Mouse (Mus musculus) liver, embryonic 14.5 days (tissue): ENCODE measurements around the gene N4bp2l1. TPM values are rescaled to one million over a fixed set of nuclear protein-coding genes. Genes with fewer than 3 reads are reported as not detected.

Experiments used
- ATAC-seq: fragments of 200-750 bp; cut with Nextera tagmentation; 2 replicates; pipeline ENCODE4 v1.8.0; 2017; ENCODE audit warnings: moderate number of reproducible peaks, mild to moderate bottlenecking, moderate library complexity; ENCODE audit not compliant: insufficient read depth
- DNase-seq, 3 experiments: peaks; one replicate each; pipeline ENCODE4 v3.0.0-alpha.2; 2012 to 2013; ENCODE audit warnings: low read depth in 3 of 3, low spot score in 3 of 3
- H3K27ac ChIP-seq: fragments of 300-500 bp; sonication (generic); 2 replicates; pipeline ENCODE4 v1.5.1; 2014; ENCODE audit warnings: moderate library complexity, mild to moderate bottlenecking, control low read depth, inconsistent platforms
- H3K27me3 ChIP-seq: fragments of 300-500 bp; sonication (generic); 2 replicates; pipeline ENCODE4 v1.6.1; 2014; ENCODE audit warnings: mild to moderate bottlenecking, low read length, moderate library complexity; ENCODE audit not compliant: control insufficient read depth, insufficient read depth
- H3K36me3 ChIP-seq: fragments of 300-500 bp; sonication (generic); replicated peaks from 2 replicates; pipeline ENCODE4 v1.6.1; 2014; ENCODE audit warnings: low read depth; ENCODE audit not compliant: control insufficient read depth, insufficient read depth
- H3K4me1 ChIP-seq, 2 experiments: fragments of 200-500 bp in 1 of 2; fragments of 300-500 bp in 1 of 2; sonication (generic) in 1 of 2; replicated peaks; 2 replicates each; pipeline ENCODE4 v1.6.1; 2012 to 2014; ENCODE audit warnings: antibody characterized with exemption in 1 of 2, inconsistent platforms in 1 of 2, low read length in 1 of 2; ENCODE audit not compliant: control insufficient read depth in 2 of 2, insufficient read depth in 2 of 2
- H3K4me2 ChIP-seq: fragments of 300-500 bp; sonication (generic); 2 replicates; pipeline ENCODE4 v1.6.1; 2014; ENCODE audit warnings: low read depth, mild to moderate bottlenecking, control low read depth, moderate library complexity
- H3K4me3 ChIP-seq, 2 experiments: fragments of 200-500 bp in 1 of 2; fragments of 300-500 bp in 1 of 2; sonication (generic) in 1 of 2; 2 replicates each; pipeline ENCODE4 v1.5.1; 2012 to 2014; ENCODE audit warnings: low read depth in 2 of 2, low read length in 2 of 2, mild to moderate bottlenecking in 2 of 2, control low read depth in 1 of 2, inconsistent platforms in 1 of 2, moderate library complexity in 1 of 2; ENCODE audit not compliant: insufficient read depth in 1 of 2
- H3K9ac ChIP-seq: fragments of 300-500 bp; sonication (generic); replicated peaks from 2 replicates; pipeline ENCODE4 v1.6.1; 2014; ENCODE audit warnings: mild to moderate bottlenecking, control low read depth, moderate library complexity
- H3K9me3 ChIP-seq: fragments of 300-500 bp; sonication (generic); 2 replicates; pipeline ENCODE4 v1.6.1; 2016; ENCODE audit warnings: low read length, mixed read lengths; ENCODE audit not compliant: control insufficient read depth
- CTCF ChIP-seq: IDR thresholded peaks from 2 replicates; pipeline ENCODE4 v1.5.1; 2016; ENCODE audit warnings: antibody characterized with exemption, low read depth, control low read depth
- EP300 ChIP-seq: IDR thresholded peaks from 2 replicates; pipeline ENCODE4 v1.6.1; 2016; ENCODE audit warnings: antibody characterized with exemption, low read depth
- WGBS: fragments of 180-500 bp; shearing (Covaris S2); extraction: QIAGEN DNeasy Blood & Tissue Kit; methylation state at CpG from one replicate; pipeline ENCODE4 v1.1.7; 2014; ENCODE audit not compliant: insufficient replicate concordance; 5-methylcytosine and 5-hydroxymethylcytosine counted together
- polyA plus RNA-seq, 2 experiments: library from polyadenylated mRNA; depleted of rRNA in 1 of 2; stranded (reverse) in 1 of 2; unstranded in 1 of 2; fragments of >200 nt; fragmentation: Nextera tagmentation in 1 of 2; extraction: Ambion mirVana in 1 of 2; gene quantifications; 2 replicates each; pipeline versions ENCODE4 v1.2.1 to v1.2.3; 2012 to 2014

The N4bp2l1 gene
- polyA plus RNA-seq, 2 experiments: 8.3 to 8.4 TPM

DNA sequence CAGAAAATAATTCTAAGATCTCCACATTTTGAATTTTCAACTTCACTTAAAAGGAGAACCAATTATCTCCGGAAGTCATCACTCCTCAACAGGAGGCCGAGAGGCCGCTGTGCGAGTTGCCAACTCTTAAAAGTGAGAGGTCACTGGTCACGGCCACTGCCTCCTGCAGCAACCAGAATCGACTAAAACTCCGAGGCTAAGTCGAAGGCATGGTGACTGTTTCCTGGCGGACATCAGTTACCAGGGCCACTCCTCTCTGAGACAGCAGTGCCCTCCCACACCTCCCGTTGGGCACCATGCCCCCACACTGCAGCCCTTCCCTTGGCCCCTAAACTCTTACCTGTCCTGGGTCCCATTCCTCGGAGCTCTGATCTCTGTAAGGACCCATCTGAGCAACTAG lies 20.2 kb downstream of the N4bp2l1 start:
- TF ChIP-seq EP300 (no peak), CTCF (no peak)
- no peak overlapping the region for H3K4me2 ChIP-seq
- H3K27me3 ChIP-seq: no peaks in the 10 kb centered on the region
- H3K9ac ChIP-seq: no peak overlapping the region
- no peak overlapping the region for H3K4me3 ChIP-seq
- no peak for DNase-seq
- no peak for ATAC-seq
- H3K9me3 ChIP-seq: no peaks in the 10 kb centered on the region
- peaks cover 6% of the 10 kb centered on the region for H3K36me3 ChIP-seq
- H3K27ac ChIP-seq: no peak overlapping the region
- peaks cover 34 to 43% of the 10 kb centered on the region in 2 experiments for H3K4me1 ChIP-seq
- 78% methylated on average over 11 of the region's 11 CpGs for WGBS

DNA sequence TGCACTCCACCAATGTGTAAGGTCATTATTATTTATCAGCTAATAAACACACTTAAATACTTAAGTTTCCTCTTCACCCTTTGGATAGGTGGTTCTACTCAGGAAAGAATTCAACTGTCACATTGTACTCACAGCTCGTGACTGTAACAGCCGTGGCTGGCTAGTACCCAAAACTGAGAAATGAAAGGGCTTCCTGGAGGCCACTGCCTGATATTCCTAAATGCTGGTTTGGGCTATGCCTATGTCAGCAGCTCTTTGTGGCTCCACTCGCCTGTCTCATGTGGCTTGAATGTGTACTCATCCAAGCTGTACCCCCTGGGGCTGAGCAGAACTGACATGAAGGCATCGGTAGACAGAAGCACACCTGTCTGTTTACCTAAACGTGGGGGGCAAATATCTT lies 22.1 kb downstream of the N4bp2l1 start:
- Histone ChIP-seq H3K36me3 (peaks cover 14% of the 10 kb centered on the region), H3K4me1 (peaks cover 28 to 31% of the 10 kb centered on the region in 2 experiments), H3K27me3 (no peaks in the 10 kb centered on the region), H3K4me2 (no peak overlapping the region), H3K9me3 (no peaks in the 10 kb centered on the region), H3K27ac (no peak overlapping the region), H3K4me3 (no peak overlapping the region), H3K9ac (no peak overlapping the region)
- no peak for DNase-seq
- no peak for ATAC-seq
- TF ChIP-seq CTCF (no peak), EP300 (no peak)
- WGBS: 75% methylated on average over 5 of the region's 5 CpGs

DNA sequence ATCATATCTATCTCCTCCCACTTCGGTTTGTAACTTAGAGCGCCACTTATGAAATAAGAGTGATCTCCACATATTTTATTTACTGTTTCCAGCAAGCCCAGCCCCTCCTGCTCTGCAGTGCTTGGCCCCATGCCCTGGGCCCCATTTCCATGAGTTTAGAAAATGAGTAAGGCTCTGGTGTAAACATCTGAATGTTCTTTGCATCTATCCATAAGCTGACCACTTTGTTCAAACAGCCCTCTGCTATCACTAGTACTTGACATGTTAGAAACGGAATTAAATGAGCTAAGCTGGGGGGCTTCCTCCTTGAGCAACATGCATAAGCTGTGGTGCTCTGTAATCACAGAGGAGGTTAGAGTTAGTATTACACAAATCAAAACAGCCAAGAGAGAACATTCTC lies 22.6 kb downstream of the N4bp2l1 start:
- Histone ChIP-seq H3K27ac (no peak overlapping the region), H3K9me3 (no peaks in the 10 kb centered on the region), H3K9ac (no peak overlapping the region), H3K36me3 (peaks cover 15% of the 10 kb centered on the region), H3K4me2 (no peak overlapping the region), H3K4me1 (peaks cover 23 to 26% of the 10 kb centered on the region in 2 experiments), H3K27me3 (no peaks in the 10 kb centered on the region), H3K4me3 (no peak overlapping the region)
- ATAC-seq (no peak), DNase-seq (no peak)
- 78% methylated on average over 3 of the region's 3 CpGs for WGBS
- no peak for TF ChIP-seq CTCF
- TF ChIP-seq EP300: no peak

DNA sequence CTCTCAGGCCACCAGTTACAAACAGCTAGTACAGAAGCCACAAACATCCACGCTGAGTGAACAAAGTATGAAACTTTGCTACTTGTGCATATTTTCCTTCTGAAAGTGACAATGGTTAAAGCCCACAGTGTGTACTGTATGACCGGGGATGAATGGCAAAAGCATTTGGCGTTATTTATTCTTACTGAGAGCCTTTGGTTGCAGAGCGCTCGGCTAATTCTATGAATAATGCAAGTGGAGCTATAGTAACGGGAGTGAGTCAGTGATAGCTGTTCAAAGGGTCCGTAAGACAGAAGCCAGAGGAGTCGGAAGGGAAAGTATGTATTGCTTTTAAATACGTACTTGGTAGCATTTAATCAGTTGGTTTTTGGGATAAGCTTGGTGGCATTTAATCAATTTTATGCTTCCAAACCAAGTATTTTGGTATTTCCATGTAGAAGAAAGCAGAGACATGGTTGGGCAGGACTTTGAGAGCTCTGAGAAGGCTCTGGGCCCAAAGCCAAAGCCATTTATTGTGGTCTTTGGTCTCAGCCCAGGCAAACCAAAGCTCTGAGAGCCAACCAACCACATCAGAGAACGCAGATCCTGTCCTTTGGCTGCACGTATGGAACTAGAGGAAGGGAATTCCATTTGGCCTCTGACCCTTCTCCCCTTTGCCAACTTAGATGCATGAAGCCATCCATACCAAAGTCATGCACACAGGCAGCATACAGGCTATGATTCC lies 26.3 kb downstream of the N4bp2l1 start:
- Histone ChIP-seq H3K27ac (no peak overlapping the region), H3K9ac (no peak overlapping the region), H3K27me3 (no peaks in the 10 kb centered on the region), H3K4me3 (no peak overlapping the region), H3K9me3 (no peaks in the 10 kb centered on the region), H3K36me3 (peaks cover 37% of the 10 kb centered on the region), H3K4me1 (no peaks in the 10 kb centered on the region), H3K4me2 (no peak overlapping the region)
- WGBS: 89% methylated on average over 11 of the region's 11 CpGs
- ATAC-seq (no peak), DNase-seq (no peak)
- TF ChIP-seq CTCF (no peak), EP300 (no peak)

DNA sequence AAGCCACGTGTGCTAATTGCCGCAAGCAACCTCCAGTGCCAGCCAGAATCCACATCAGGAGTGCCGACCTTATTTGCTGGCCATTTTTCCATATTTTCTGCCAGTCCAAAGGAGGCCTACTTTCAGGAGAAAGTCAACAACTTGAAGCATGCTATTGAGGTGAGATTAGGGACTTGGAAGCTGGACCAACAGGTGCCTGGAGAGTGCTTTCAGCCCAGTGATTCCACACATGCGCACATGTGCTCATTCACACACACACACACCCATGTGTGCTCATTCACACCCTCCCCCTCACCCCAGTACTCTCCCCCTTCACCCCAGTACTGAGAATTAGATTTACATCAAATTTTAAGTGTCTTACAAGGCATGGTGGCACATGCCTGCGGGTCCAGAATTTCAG lies 30.0 kb downstream of the N4bp2l1 start:
- ATAC-seq: no peak
- no peak overlapping the region for H3K4me2 ChIP-seq
- no peak overlapping the region for H3K27ac ChIP-seq
- H3K9ac ChIP-seq: no peak overlapping the region
- DNase-seq: no peak
- H3K27me3 ChIP-seq: no peaks in the 10 kb centered on the region
- no peak overlapping the region for H3K4me3 ChIP-seq
- no peaks in the 10 kb centered on the region for H3K9me3 ChIP-seq
- H3K36me3 ChIP-seq: peaks cover 40% of the 10 kb centered on the region
- WGBS: 87% methylated on average over 5 of the region's 5 CpGs
- TF ChIP-seq CTCF (no peak), EP300 (no peak)
- no peaks in the 10 kb centered on the region for H3K4me1 ChIP-seq
